Mouse (Mus musculus): ENCODE measurements at regions not wholly inside any gene's neighbourhood (a gene's known extent, or its start where the extent isn't known, plus 50 kb on each side); places are given as distances from the start of the nearest gene placed in this dataset.
"Not testable (repeated sequence)": the region's sequence is repeated elsewhere in the genome, so short reads cannot be mapped to it uniquely, and the experiment has no call there.

GRCm38 (mm10) chr13:12889631-12890030 lies 89.8 kb upstream of the Prl2c3 start:
- H3K9ac ChIP-seq (ENCODE audit: low read length); H3K4me2 ChIP-seq (ENCODE audit: low read length); H3K27me3 ChIP-seq (replicated peaks; ENCODE audit: control insufficient read depth, insufficient read depth, low read length); DNase-seq (ENCODE audit: low spot score); H3K36me3 ChIP-seq (ENCODE audit: control insufficient read depth, insufficient read depth, low read length); H3K4me3 ChIP-seq (ENCODE audit: low read depth, low read length); ATAC-seq; H3K4me1 ChIP-seq (ENCODE audit: control insufficient read depth, insufficient read depth, low read length); H3K27ac ChIP-seq (ENCODE audit: low read depth, low read length): not testable (repeated sequence)
- peaks cover 18% of the 10 kb centered on the region for H3K9me3 ChIP-seq (replicated peaks; ENCODE audit: control insufficient read depth, low read length)
- WGBS, result 88% methylated on average over 20 of the region's 20 CpGs

- H3K4me3 ChIP-seq (ENCODE audit: low read depth, low read length); H3K36me3 ChIP-seq (ENCODE audit: control insufficient read depth, insufficient read depth, low read length); H3K27me3 ChIP-seq (replicated peaks; ENCODE audit: control insufficient read depth, insufficient read depth, low read length); DNase-seq (ENCODE audit: low spot score); ATAC-seq; H3K9ac ChIP-seq (ENCODE audit: low read length); H3K4me1 ChIP-seq (ENCODE audit: control insufficient read depth, insufficient read depth, low read length); H3K27ac ChIP-seq (ENCODE audit: low read depth, low read length); H3K4me2 ChIP-seq (ENCODE audit: low read length): not testable (repeated sequence)
- 72% methylated on average over 2 of the region's 3 CpGs for WGBS
- H3K9me3 ChIP-seq (replicated peaks; ENCODE audit: control insufficient read depth, low read length), result peaks cover 38% of the 10 kb centered on the region
Observed at GRCm38 (mm10) chr13:12879506-12879905, 79.6 kb upstream of the Prl2c3 start.

GRCm38 (mm10) chr13:12864946-12865345 lies 65.1 kb upstream of the Prl2c3 start:
- H3K4me1 ChIP-seq (ENCODE audit: control insufficient read depth, insufficient read depth, low read length); ATAC-seq; H3K9ac ChIP-seq (ENCODE audit: low read length); H3K27ac ChIP-seq (ENCODE audit: low read depth, low read length); H3K27me3 ChIP-seq (replicated peaks; ENCODE audit: control insufficient read depth, insufficient read depth, low read length); DNase-seq (ENCODE audit: low spot score); H3K4me3 ChIP-seq (ENCODE audit: low read depth, low read length); H3K4me2 ChIP-seq (ENCODE audit: low read length); H3K36me3 ChIP-seq (ENCODE audit: control insufficient read depth, insufficient read depth, low read length): not testable (repeated sequence)
- WGBS, result 86% methylated on average over 1 of the region's 1 CpGs
- peaks cover 16% of the 10 kb centered on the region for H3K9me3 ChIP-seq (replicated peaks; ENCODE audit: control insufficient read depth, low read length)

GRCm38 (mm10) chr13:12864263-12864662 lies 64.4 kb upstream of the Prl2c3 start:
- Histone ChIP-seq H3K27ac (ENCODE audit: low read depth, low read length) (no peak overlapping the region), H3K4me1 (ENCODE audit: control insufficient read depth, insufficient read depth, low read length) (no peaks in the 10 kb centered on the region), H3K27me3 (replicated peaks; ENCODE audit: control insufficient read depth, insufficient read depth, low read length) (no peaks in the 10 kb centered on the region), H3K9ac (ENCODE audit: low read length) (no peak overlapping the region), H3K36me3 (ENCODE audit: control insufficient read depth, insufficient read depth, low read length) (no peaks in the 10 kb centered on the region), H3K9me3 (replicated peaks; ENCODE audit: control insufficient read depth, low read length) (peaks cover 16% of the 10 kb centered on the region), H3K4me3 (ENCODE audit: low read depth, low read length) (no peak overlapping the region), H3K4me2 (ENCODE audit: low read length) (no peak overlapping the region)
- ATAC-seq, result peak; percentile 42
- no peak for DNase-seq (ENCODE audit: low spot score)

- 87% methylated on average over 7 of the region's 7 CpGs for WGBS
- H3K4me2 ChIP-seq (ENCODE audit: low read length), result not testable (repeated sequence)
Observed at GRCm38 (mm10) chr13:12863542-12863941, 63.7 kb upstream of the Prl2c3 start.

GRCm38 (mm10) chr13:12860954-12861353 lies 61.1 kb upstream of the Prl2c3 start:
- H3K9me3 ChIP-seq (replicated peaks; ENCODE audit: control insufficient read depth, low read length), result peaks cover 20% of the 10 kb centered on the region
- H3K4me3 ChIP-seq (ENCODE audit: low read depth, low read length); H3K4me1 ChIP-seq (ENCODE audit: control insufficient read depth, insufficient read depth, low read length); H3K36me3 ChIP-seq (ENCODE audit: control insufficient read depth, insufficient read depth, low read length); H3K27ac ChIP-seq (ENCODE audit: low read depth, low read length); H3K4me2 ChIP-seq (ENCODE audit: low read length); ATAC-seq; H3K27me3 ChIP-seq (replicated peaks; ENCODE audit: control insufficient read depth, insufficient read depth, low read length); H3K9ac ChIP-seq (ENCODE audit: low read length); DNase-seq (ENCODE audit: low spot score): not testable (repeated sequence)
- 96% methylated on average over 16 of the region's 17 CpGs for WGBS

More at GRCm38 (mm10) chr13:12863542-12863941, 63.7 kb upstream of the Prl2c3 start:
- H3K9ac ChIP-seq (ENCODE audit: low read length); ATAC-seq; H3K27ac ChIP-seq (ENCODE audit: low read depth, low read length); H3K4me1 ChIP-seq (ENCODE audit: control insufficient read depth, insufficient read depth, low read length); H3K4me3 ChIP-seq (ENCODE audit: low read depth, low read length); H3K36me3 ChIP-seq (ENCODE audit: control insufficient read depth, insufficient read depth, low read length); DNase-seq (ENCODE audit: low spot score); H3K27me3 ChIP-seq (replicated peaks; ENCODE audit: control insufficient read depth, insufficient read depth, low read length): not testable (repeated sequence)
- H3K9me3 ChIP-seq (replicated peaks; ENCODE audit: control insufficient read depth, low read length), result peaks cover 16% of the 10 kb centered on the region

- 97% methylated on average over 19 of the region's 19 CpGs for WGBS
- not testable (repeated sequence) for ATAC-seq; H3K4me1 ChIP-seq (ENCODE audit: control insufficient read depth, insufficient read depth, low read length); H3K4me3 ChIP-seq (ENCODE audit: low read depth, low read length); H3K4me2 ChIP-seq (ENCODE audit: low read length); H3K9ac ChIP-seq (ENCODE audit: low read length); H3K27me3 ChIP-seq (replicated peaks; ENCODE audit: control insufficient read depth, insufficient read depth, low read length); H3K36me3 ChIP-seq (ENCODE audit: control insufficient read depth, insufficient read depth, low read length); DNase-seq (ENCODE audit: low spot score); H3K27ac ChIP-seq (ENCODE audit: low read depth, low read length)
- H3K9me3 ChIP-seq (replicated peaks; ENCODE audit: control insufficient read depth, low read length), result peaks cover 18% of the 10 kb centered on the region
Observed at GRCm38 (mm10) chr13:12859930-12860329, 60.1 kb upstream of the Prl2c3 start.
